Mouse (Mus musculus) bone marrow, adult 2 months (tissue): ENCODE results near the gene Adss. TPM values are rescaled to one million over a fixed set of nuclear protein-coding genes. Genes with fewer than 3 reads are reported as not detected.

Source experiments
- H3K27ac ChIP-seq: fragments of 200-500 bp; 2 replicates; pipeline ENCODE4 v1.5.1; 2012; ENCODE audit warnings: low read depth, mild to moderate bottlenecking, control low read depth, inconsistent platforms, low read length; ENCODE audit not compliant: control insufficient read depth, poor library complexity, insufficient read depth
- H3K4me1 ChIP-seq: fragments of 200-500 bp; 2 replicates; pipeline ENCODE4 v1.6.1; 2011; ENCODE audit warnings: low read length; ENCODE audit not compliant: control insufficient read depth, insufficient read depth
- H3K4me3 ChIP-seq: fragments of 200-500 bp; replicated peaks from 2 replicates; pipeline ENCODE3; 2011; ENCODE audit warnings: mild to moderate bottlenecking, low read depth, low read length, control low read depth; ENCODE audit not compliant: control insufficient read depth
- CTCF ChIP-seq: fragments of 200-500 bp; IDR thresholded peaks from 2 replicates; pipeline ENCODE4 v1.5.1; 2011; ENCODE audit warnings: low read length, control low read depth; ENCODE audit not compliant: control insufficient read depth, insufficient read depth
- POLR2A ChIP-seq: fragments of 200-500 bp; IDR thresholded peaks from 2 replicates; pipeline ENCODE4 v1.6.1; 2011; ENCODE audit warnings: low read depth, mild to moderate bottlenecking, control low read depth, low read length, borderline replicate concordance; ENCODE audit not compliant: control insufficient read depth
- WGBS: fragments of 180-500 bp; shearing (Covaris S2); methylation state at CpG from one replicate; pipeline ENCODE4 v1.1.7; 2018; 5-methylcytosine and 5-hydroxymethylcytosine counted together
- polyA plus RNA-seq: library from polyadenylated mRNA; stranded (reverse); fragments of >200 nt; gene quantifications from 2 replicates; pipeline ENCODE4 v1.2.4, GENCODE M21; 2011; ENCODE audit warnings: low replicate concordance; ENCODE audit not compliant: missing spikeins, insufficient read depth, insufficient read length

The Adss gene
- polyA plus RNA-seq, 1 experiment: 39.2 TPM

DNA sequence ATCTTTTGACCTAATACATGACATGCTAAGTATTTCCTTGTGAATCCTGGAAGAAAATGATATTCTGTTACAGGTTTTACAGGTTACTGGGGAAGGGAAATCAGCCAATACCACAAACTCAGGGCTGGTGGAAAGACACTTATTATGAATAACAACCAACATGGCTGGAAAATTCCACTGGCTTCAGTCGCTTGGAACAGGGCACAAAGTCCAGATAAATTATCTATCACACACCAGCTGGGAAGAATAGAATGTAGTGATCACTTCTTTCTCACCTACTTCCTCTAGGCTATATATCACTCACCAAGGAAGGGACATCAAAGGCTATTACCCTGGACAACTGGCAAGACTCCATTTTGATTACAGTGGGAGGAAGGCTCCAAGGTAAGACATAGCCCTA lies 55.6 kb downstream of the Adss start:
- Histone ChIP-seq H3K4me1 (peaks cover 1% of the 10 kb centered on the region; the same call in 1 of the 2 replicates), H3K27ac (no peak overlapping the region), H3K4me3 (no peak overlapping the region)
- TF ChIP-seq POLR2A: no peak
- TF ChIP-seq CTCF: no peak
- WGBS: 74% methylated on average over 1 of the region's 1 CpGs

DNA sequence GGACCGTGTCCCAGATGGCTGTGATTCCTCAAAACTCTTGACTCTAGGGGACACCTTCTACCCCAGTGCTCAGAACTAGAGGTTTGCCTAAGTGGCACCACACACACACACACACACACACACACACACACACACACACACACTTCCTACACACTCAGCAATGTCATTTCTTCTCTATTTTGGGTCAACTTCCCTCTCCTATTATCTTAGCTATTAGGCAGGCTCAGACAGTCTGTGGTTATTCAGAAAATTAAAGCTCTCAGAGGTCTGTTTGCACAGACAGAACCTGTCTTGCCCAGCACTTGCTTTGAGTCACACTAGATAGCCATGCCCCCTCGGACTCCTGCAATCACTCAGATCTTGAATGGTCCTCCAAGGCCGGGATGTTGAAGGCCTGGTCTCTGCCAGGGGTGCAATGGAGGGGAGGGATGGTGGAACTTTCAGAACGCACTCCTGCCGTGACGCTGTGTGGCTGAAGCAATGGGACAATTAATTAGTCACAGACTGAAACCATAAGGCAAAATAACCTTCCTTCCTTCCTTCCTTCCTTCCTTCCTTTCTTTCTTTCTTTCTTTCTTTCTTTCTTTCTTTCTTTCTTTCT lies 58.7 kb downstream of the Adss start:
- whole genome bisulfite sequencing: 13% methylated on average over 6 of the region's 6 CpGs
- Histone ChIP-seq H3K4me3 (no peak overlapping the region), H3K27ac (no peak overlapping the region; the same call in 1 of the 2 replicates), H3K4me1 (peaks cover 1% of the 10 kb centered on the region; the same call in 1 of the 2 replicates)
- TF ChIP-seq CTCF (no peak), POLR2A (no peak)

DNA sequence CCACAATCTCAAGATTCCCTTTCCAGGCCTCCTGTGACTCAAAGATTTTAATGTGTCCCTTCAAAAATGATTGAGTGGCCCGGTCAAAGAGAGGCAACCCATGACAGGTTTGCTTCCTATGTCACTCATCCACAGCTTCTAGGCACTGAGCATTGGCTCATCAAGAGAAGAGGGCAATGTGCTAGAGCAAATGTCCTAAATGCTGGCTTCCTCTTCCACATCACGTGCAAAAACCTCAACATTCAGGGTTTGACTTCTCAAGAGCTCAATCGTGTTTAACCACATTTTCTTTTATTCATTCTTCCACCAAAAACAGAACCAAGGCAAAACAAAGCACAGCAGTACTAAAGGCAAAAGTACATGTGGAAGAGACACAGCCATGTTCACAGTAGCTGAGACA lies 64.3 kb downstream of the Adss start:
- 37% methylated on average over 3 of the region's 3 CpGs for WGBS
- TF ChIP-seq CTCF (no peak), POLR2A (no peak)
- Histone ChIP-seq H3K4me1 (no peaks in the 10 kb centered on the region; the same call in 1 of the 2 replicates), H3K4me3 (no peak overlapping the region), H3K27ac (no peak overlapping the region)

DNA sequence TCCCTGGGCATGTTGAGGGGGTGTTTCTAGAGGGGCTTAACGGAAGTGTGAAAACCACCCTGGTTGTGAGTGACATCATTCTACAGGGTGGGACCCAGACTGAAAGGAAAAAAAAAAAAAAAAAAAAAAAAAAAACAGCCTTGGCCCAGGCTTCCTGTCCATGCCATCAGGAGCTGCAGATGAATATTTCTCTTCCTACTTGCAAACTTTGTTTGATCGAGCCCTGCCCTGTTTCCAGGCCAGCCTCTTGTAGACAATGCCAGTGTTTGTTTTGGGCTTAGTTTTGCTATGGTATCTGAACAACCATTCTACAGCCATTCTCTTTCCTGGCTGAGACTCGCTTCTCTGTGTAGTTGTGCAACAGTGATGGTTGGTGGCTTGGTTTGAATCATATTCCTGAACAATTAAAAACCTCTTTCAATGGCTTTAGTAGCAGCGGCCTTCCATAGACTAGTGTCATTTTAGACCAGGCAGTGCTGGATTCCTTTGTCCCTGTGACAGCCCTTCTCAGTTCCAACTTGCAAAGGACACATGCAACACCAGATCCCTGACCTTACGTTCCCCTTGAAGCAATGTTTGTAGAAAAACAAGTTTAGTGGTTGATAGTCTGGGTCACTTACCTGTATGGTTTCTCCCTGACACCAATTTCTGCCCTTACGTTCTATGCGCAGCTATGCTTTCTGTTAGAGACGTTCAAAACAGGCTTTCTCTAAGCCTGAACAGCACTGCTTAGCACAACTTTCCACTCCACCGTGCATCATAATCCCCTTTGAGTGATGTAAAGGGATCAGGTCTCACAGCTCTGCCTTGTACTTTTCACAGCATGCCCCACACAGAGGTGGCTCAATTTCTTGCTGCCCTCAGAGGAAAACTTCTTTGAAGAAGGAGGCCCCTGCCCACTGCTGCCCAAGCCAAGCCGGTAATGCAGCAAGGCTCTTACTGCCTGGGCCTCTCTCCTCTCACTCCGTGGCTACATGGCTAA lies 67.0 kb downstream of the Adss start, which contains the start of gene 1700016C15Rik:
Gene 1700016C15Rik, plus strand, starts transcription at position 772 of the 982 bp plus-strand sequence.
- WGBS: 78% methylated on average over 11 of the region's 11 CpGs
- no peak within 1 kb of the TSS for H3K4me3 ChIP-seq
- no peaks in the 10 kb centered on the region; the same call in 1 of the 2 replicates for H3K4me1 ChIP-seq
- TF ChIP-seq POLR2A (no peak), CTCF (no peak)
- no peak within 1 kb of the TSS for H3K27ac ChIP-seq

DNA sequence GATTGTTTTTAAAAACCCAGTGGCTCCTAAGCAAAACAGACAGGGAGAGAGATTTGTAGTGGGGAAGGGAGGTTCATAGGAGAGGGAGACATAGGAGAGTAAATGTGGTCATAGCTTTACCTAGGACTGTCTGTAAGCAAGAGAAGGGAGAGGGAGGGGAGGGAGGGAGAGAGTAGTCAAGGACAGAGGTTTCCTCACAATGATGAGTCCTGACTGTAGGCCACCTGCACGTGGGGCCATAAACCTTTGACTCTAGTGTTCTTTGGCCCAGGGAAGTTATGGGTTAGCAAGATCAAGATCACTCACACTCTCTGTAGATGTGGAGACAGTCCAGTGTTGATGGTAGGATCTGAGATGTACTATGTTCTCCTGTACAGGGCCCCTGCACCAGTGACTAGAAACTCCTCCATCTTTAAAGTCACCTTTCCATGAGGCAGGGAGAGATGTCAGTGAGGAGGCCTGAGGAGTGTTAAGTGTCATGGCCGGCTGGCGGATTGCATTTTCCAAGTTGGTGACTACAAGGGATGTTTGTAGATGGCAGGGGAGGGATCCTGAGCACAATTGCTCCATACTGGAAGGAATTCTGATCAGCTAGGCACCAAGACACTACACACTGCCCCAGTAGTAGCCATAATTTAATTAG lies 68.3 kb downstream of the Adss start:
- 85% methylated on average over 3 of the region's 3 CpGs for WGBS
- Histone ChIP-seq H3K4me3 (no peak overlapping the region), H3K4me1 (no peaks in the 10 kb centered on the region; the same call in none of the 2 replicates), H3K27ac (no peak overlapping the region)
- TF ChIP-seq CTCF: no peak
- TF ChIP-seq POLR2A: no peak

DNA sequence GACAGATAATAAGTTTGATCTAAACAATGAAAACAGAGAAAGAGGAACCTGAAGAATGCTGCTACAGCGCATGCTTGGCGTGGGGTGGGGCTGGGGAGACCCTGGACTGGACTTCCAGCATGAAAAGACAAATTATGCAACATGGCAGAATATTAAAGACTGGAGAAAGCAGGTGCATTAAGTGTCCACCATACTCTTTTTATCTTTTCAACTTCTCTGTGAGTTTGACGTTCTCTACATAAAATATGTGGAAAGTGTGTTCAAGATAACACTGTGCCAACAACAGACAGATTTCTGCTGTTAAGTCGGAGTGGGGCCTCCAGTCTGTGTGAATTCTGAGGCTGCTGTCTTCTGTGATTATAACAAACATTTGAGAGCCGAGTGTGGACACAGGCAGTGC lies 69.4 kb downstream of the Adss start:
- no peak for TF ChIP-seq CTCF
- no peak for TF ChIP-seq POLR2A
- WGBS: 37% methylated on average over 5 of the region's 5 CpGs

DNA sequence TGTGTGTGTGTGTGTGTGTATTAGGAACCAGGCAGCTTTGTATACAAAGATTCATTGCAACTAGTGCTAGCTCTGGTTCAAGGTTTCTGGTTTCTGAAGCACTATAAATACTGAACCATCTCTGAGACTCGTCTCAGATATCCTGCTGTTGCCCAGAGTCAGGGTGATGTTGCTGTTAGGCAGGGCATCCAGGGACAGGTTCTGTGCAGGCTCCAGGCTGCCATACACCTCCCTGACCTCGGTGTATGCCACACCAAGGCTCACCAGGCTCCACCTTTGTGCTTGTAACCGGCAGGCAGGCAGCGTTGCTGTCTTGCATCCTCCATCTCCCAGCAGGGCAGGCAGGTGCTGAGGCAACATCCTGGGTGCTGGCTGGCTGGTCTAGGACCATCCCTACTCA lies 72.5 kb downstream of the Adss start:
- no peak for TF ChIP-seq POLR2A
- no peak for TF ChIP-seq CTCF
- 70% methylated on average over 4 of the region's 4 CpGs for WGBS
- Histone ChIP-seq H3K27ac (no peak overlapping the region), H3K4me3 (no peak overlapping the region), H3K4me1 (no peaks in the 10 kb centered on the region; the same call in none of the 2 replicates)

More for the DNA sequence above, 69.4 kb downstream of the Adss start:
- no peaks in the 10 kb centered on the region; the same call in none of the 2 replicates for H3K4me1 ChIP-seq
- no peak overlapping the region for H3K27ac ChIP-seq
- no peak overlapping the region for H3K4me3 ChIP-seq

DNA sequence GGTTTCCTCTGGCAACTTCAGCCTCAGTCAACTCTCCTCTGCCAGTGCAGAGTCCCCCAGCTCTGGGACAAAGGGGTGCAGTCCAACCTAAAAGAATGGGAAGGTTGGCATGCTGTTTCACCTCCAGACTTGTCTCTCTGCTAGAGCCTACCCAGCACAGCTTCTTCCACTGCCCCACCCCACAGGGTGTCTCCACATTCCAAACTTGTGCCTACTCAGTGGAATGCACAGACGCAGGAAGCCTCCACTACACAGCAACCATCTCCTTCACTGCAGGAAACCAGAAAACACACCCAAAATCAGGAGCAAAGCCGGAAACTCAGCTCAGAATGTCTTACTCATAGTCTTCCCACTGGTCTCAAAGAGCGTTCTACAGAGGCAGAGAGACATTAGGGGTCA lies 77.3 kb downstream of the Adss start:
- WGBS: 72% methylated on average over 3 of the region's 3 CpGs
- Histone ChIP-seq H3K4me3 (no peak overlapping the region), H3K4me1 (peaks cover 1% of the 10 kb centered on the region), H3K27ac (no peak overlapping the region)
- TF ChIP-seq CTCF (no peak), POLR2A (no peak)
